Mouse (Mus musculus): Measurements from ENCODE around the gene Pbld1. TPM values are rescaled to one million over a fixed set of nuclear protein-coding genes. Genes with fewer than 3 reads are reported as not detected.

Pbld1 gene
- polyA plus RNA-seq (2014; fragmentation: Nextera tagmentation; extraction: Ambion mirVana): 0.56 and 0.58 TPM in 2 replicates

- Histone ChIP-seq H3K27me3 (replicated peaks; ENCODE audit: control insufficient read depth, insufficient read depth, low read length) (no peaks in the 10 kb centered on the region), H3K27ac (replicated peaks; ENCODE audit: low read depth, low read length) (no peak within 1 kb of the TSS), H3K9ac (ENCODE audit: low read depth, low read length) (no peak within 1 kb of the TSS), H3K4me1 (ENCODE audit: control insufficient read depth, insufficient read depth, low read length) (no peaks in the 10 kb centered on the region), H3K9me3 (ENCODE audit: control insufficient read depth, low read length) (no peaks in the 10 kb centered on the region), H3K36me3 (ENCODE audit: control insufficient read depth, insufficient read depth, low read length) (no peaks in the 10 kb centered on the region), H3K4me2 (ENCODE audit: low read depth, low read length) (no peak within 1 kb of the TSS), H3K4me3 (ENCODE audit: low read depth, low read length) (no peak within 1 kb of the TSS)
- ATAC-seq (ENCODE audit: low read depth) (no peak), DNase-seq (ENCODE audit: low spot score) (no peak)
- WGBS: 77% methylated on average over 2 of the region's 2 CpGs
Observed at GRCm38 (mm10) chr10:63059862-63060261, at the start of gene Pbld1. TSS of gene Pbld1 (plus strand) at chr10:63060162.

DNA sequence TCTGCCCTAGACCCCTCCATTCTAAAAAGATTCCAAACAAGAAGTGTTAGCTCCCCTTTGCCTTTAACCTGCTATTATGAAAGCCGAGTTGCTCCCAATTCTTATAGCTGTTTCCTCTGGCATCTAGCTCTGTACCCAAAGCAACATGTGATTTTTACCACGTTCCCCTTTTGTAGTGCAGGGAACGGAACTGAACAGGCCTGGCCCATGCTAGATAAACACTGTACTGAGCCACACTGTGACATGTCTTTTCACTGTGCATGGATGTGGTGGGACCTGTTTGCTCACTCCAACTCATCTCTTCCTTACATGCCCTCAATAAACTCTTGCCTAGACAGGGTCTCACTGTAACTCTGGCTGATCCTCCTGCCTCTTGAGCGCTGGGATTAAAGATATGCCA is 49.7 kb upstream of the Pbld1 start:
- 83% methylated on average over 4 of the region's 4 CpGs for WGBS
- Histone ChIP-seq H3K36me3 (ENCODE audit: control insufficient read depth, insufficient read depth, low read length) (peaks cover 93% of the 10 kb centered on the region), H3K4me1 (ENCODE audit: control insufficient read depth, insufficient read depth, low read length) (no peaks in the 10 kb centered on the region), H3K9ac (ENCODE audit: low read depth, low read length) (no peak overlapping the region), H3K4me2 (ENCODE audit: low read depth, low read length) (no peak overlapping the region), H3K4me3 (ENCODE audit: low read depth, low read length) (no peak overlapping the region), H3K9me3 (ENCODE audit: control insufficient read depth, low read length) (no peaks in the 10 kb centered on the region), H3K27me3 (replicated peaks; ENCODE audit: control insufficient read depth, insufficient read depth, low read length) (no peaks in the 10 kb centered on the region), H3K27ac (replicated peaks; ENCODE audit: low read depth, low read length) (no peak overlapping the region)
- peak; percentile 32; the same call in 1 of the 2 replicates for ATAC-seq (ENCODE audit: low read depth)
- no peak for DNase-seq (ENCODE audit: low spot score)

- Histone ChIP-seq H3K4me1 (ENCODE audit: control insufficient read depth, insufficient read depth, low read length) (no peaks in the 10 kb centered on the region), H3K27me3 (replicated peaks; ENCODE audit: control insufficient read depth, insufficient read depth, low read length) (no peaks in the 10 kb centered on the region), H3K4me3 (ENCODE audit: low read depth, low read length) (no peak overlapping the region), H3K9me3 (ENCODE audit: control insufficient read depth, low read length) (no peaks in the 10 kb centered on the region), H3K4me2 (ENCODE audit: low read depth, low read length) (no peak overlapping the region), H3K27ac (replicated peaks; ENCODE audit: low read depth, low read length) (no peak overlapping the region), H3K36me3 (ENCODE audit: control insufficient read depth, insufficient read depth, low read length) (peaks cover 95% of the 10 kb centered on the region), H3K9ac (ENCODE audit: low read depth, low read length) (no peak overlapping the region)
- WGBS: 85% methylated on average over 6 of the region's 6 CpGs
- ATAC-seq (ENCODE audit: low read depth) (no peak), DNase-seq (ENCODE audit: low spot score) (no peak)
Observed at GRCm38 (mm10) chr10:63011556-63011955, 48.4 kb upstream of the Pbld1 start.

GRCm38 (mm10) chr10:63013476-63013875 is 46.5 kb upstream of the Pbld1 start:
- Histone ChIP-seq H3K9me3 (ENCODE audit: control insufficient read depth, low read length) (no peaks in the 10 kb centered on the region), H3K36me3 (ENCODE audit: control insufficient read depth, insufficient read depth, low read length) (peaks cover 91% of the 10 kb centered on the region), H3K4me2 (ENCODE audit: low read depth, low read length) (no peak overlapping the region), H3K4me1 (ENCODE audit: control insufficient read depth, insufficient read depth, low read length) (no peaks in the 10 kb centered on the region), H3K27me3 (replicated peaks; ENCODE audit: control insufficient read depth, insufficient read depth, low read length) (no peaks in the 10 kb centered on the region), H3K4me3 (ENCODE audit: low read depth, low read length) (no peak overlapping the region), H3K27ac (replicated peaks; ENCODE audit: low read depth, low read length) (no peak overlapping the region), H3K9ac (ENCODE audit: low read depth, low read length) (no peak overlapping the region)
- 83% methylated on average over 3 of the region's 3 CpGs for WGBS
- DNase-seq (ENCODE audit: low spot score) (no peak), ATAC-seq (ENCODE audit: low read depth) (no peak)

- Histone ChIP-seq H3K27ac (replicated peaks; ENCODE audit: low read depth, low read length) (no peak overlapping the region), H3K9ac (ENCODE audit: low read depth, low read length) (no peak overlapping the region), H3K9me3 (ENCODE audit: control insufficient read depth, low read length) (no peaks in the 10 kb centered on the region), H3K4me1 (ENCODE audit: control insufficient read depth, insufficient read depth, low read length) (no peaks in the 10 kb centered on the region), H3K36me3 (ENCODE audit: control insufficient read depth, insufficient read depth, low read length) (peaks cover 86% of the 10 kb centered on the region), H3K27me3 (replicated peaks; ENCODE audit: control insufficient read depth, insufficient read depth, low read length) (no peaks in the 10 kb centered on the region), H3K4me2 (ENCODE audit: low read depth, low read length) (no peak overlapping the region), H3K4me3 (ENCODE audit: low read depth, low read length) (no peak overlapping the region)
- DNase-seq (ENCODE audit: low spot score) (no peak), ATAC-seq (ENCODE audit: low read depth) (no peak)
- 92% methylated on average over 9 of the region's 9 CpGs for WGBS
Observed at GRCm38 (mm10) chr10:63014168-63014567, 45.8 kb upstream of the Pbld1 start.

DNA sequence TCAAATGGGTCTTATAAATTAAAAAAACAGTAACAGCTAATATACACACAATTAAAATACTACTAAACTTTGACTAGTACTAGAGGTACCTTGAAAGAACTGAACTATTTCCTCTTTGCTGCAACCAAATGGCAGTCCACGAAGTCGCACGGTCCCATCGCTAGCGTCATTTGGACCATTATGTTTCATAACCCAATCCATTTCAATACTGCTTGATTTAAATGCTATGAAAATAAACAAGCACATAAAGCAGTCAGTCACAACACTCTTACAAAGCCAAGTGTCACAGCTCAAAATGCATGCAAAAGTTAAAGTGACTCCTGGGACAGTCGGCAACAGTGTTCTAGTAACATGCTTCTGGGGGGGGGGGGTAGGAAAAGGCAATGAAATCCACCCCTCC is 40.7 kb upstream of the Pbld1 start:
- ATAC-seq (ENCODE audit: low read depth): no peak
- 86% methylated on average over 6 of the region's 6 CpGs for WGBS

DNA sequence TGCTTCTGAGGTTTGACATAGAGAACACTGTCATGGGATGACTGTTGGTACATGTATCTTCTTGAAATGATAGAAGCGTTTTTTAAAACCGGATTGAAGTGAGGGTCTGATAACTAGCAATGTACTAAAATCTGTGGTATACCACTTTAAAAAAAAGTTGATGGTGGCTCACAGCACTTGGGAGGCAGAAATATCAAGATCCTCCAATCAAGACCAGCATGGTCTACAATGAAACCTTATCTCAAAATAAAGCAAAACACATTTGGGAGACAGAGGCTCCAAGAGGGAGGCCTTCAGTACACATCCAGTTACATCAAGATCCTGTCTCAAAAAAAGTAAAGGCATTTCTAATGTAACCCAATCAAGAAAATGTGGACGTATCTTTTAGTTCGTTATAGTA is 38.3 kb upstream of the Pbld1 start:
- H3K4me1 ChIP-seq (ENCODE audit: control insufficient read depth, insufficient read depth, low read length): peaks cover 28% of the 10 kb centered on the region
- H3K9me3 ChIP-seq (ENCODE audit: control insufficient read depth, low read length): no peaks in the 10 kb centered on the region
- no peaks in the 10 kb centered on the region for H3K27me3 ChIP-seq (replicated peaks; ENCODE audit: control insufficient read depth, insufficient read depth, low read length)
- peak overlapping the region; percentile 70 for H3K4me2 ChIP-seq (ENCODE audit: low read depth, low read length)
- H3K4me3 ChIP-seq (ENCODE audit: low read depth, low read length): peak overlapping the region; percentile 97
- DNase-seq (ENCODE audit: low spot score) (peak; percentile 19), ATAC-seq (ENCODE audit: low read depth) (no peak)
- H3K36me3 ChIP-seq (ENCODE audit: control insufficient read depth, insufficient read depth, low read length): peaks cover 13% of the 10 kb centered on the region
- 31% methylated on average over 4 of the region's 4 CpGs for WGBS
- peak overlapping the region; percentile 100 for H3K9ac ChIP-seq (ENCODE audit: low read depth, low read length)
- H3K27ac ChIP-seq (replicated peaks; ENCODE audit: low read depth, low read length): no peak overlapping the region

More for the DNA sequence above, 40.7 kb upstream of the Pbld1 start:
- Histone ChIP-seq H3K4me1 (ENCODE audit: control insufficient read depth, insufficient read depth, low read length) (peaks cover 9% of the 10 kb centered on the region; the same call in 1 of the 2 replicates), H3K27me3 (replicated peaks; ENCODE audit: control insufficient read depth, insufficient read depth, low read length) (no peaks in the 10 kb centered on the region), H3K9me3 (ENCODE audit: control insufficient read depth, low read length) (no peaks in the 10 kb centered on the region), H3K9ac (ENCODE audit: low read depth, low read length) (no peak overlapping the region), H3K4me3 (ENCODE audit: low read depth, low read length) (no peak overlapping the region), H3K36me3 (ENCODE audit: control insufficient read depth, insufficient read depth, low read length) (peaks cover 37% of the 10 kb centered on the region), H3K27ac (replicated peaks; ENCODE audit: low read depth, low read length) (no peak overlapping the region), H3K4me2 (ENCODE audit: low read depth, low read length) (no peak overlapping the region)
- DNase-seq (ENCODE audit: low spot score): no peak

- Histone ChIP-seq H3K4me3 (ENCODE audit: low read depth, low read length) (peak overlapping the region; percentile 97), H3K27ac (replicated peaks; ENCODE audit: low read depth, low read length) (peak overlapping the region; percentile 100), H3K9ac (ENCODE audit: low read depth, low read length) (peak overlapping the region; percentile 100), H3K9me3 (ENCODE audit: control insufficient read depth, low read length) (no peaks in the 10 kb centered on the region), H3K4me2 (ENCODE audit: low read depth, low read length) (peak overlapping the region; percentile 70), H3K27me3 (replicated peaks; ENCODE audit: control insufficient read depth, insufficient read depth, low read length) (no peaks in the 10 kb centered on the region), H3K4me1 (ENCODE audit: control insufficient read depth, insufficient read depth, low read length) (peaks cover 28% of the 10 kb centered on the region), H3K36me3 (ENCODE audit: control insufficient read depth, insufficient read depth, low read length) (peaks cover 4% of the 10 kb centered on the region)
- WGBS: under 1% methylated on average over 27 of the region's 27 CpGs
- ATAC-seq (ENCODE audit: low read depth) (no peak), DNase-seq (ENCODE audit: low spot score) (no peak)
Observed at GRCm38 (mm10) chr10:63022541-63023120, 37.3 kb upstream of the Pbld1 start.

- Histone ChIP-seq H3K9ac (ENCODE audit: low read depth, low read length) (peak overlapping the region; percentile 100), H3K4me2 (ENCODE audit: low read depth, low read length) (peak overlapping the region; percentile 70), H3K27me3 (replicated peaks; ENCODE audit: control insufficient read depth, insufficient read depth, low read length) (no peaks in the 10 kb centered on the region), H3K36me3 (ENCODE audit: control insufficient read depth, insufficient read depth, low read length) (no peaks in the 10 kb centered on the region), H3K4me3 (ENCODE audit: low read depth, low read length) (peak overlapping the region; percentile 97), H3K4me1 (ENCODE audit: control insufficient read depth, insufficient read depth, low read length) (peaks cover 28% of the 10 kb centered on the region), H3K9me3 (ENCODE audit: control insufficient read depth, low read length) (no peaks in the 10 kb centered on the region), H3K27ac (replicated peaks; ENCODE audit: low read depth, low read length) (peak overlapping the region; percentile 100)
- DNase-seq (ENCODE audit: low spot score) (peak; percentile 70), ATAC-seq (ENCODE audit: low read depth) (peak; percentile 14; the same call in 1 of the 2 replicates)
- under 1% methylated on average over 25 of the region's 68 CpGs for WGBS
Observed at GRCm38 (mm10) chr10:63023121-63023748, 36.7 kb upstream of the Pbld1 start.

All from embryonic facial prominence, embryonic 14.5 days (tissue).